Mouse (Mus musculus) megakaryocyte-erythroid progenitor cell, adult 5-6 weeks (primary cell): ENCODE measurements around the gene Hikeshi. TPM values are rescaled to one million over a fixed set of nuclear protein-coding genes. Genes with fewer than 3 reads are reported as not detected.
A peak's percentile ranks its signal among the peaks of the same experiment; 100 is the strongest.

Experiments used
- ATAC-seq: replicated peaks from 2 replicates; pipeline ENCODE4 v1.8.0; 2016; ENCODE audit warnings: mild to moderate bottlenecking, inconsistent platforms; ENCODE audit not compliant: severe bottlenecking, poor library complexity, low FRiP score, low TSS enrichment
- total RNA-seq, 2 experiments: library from RNA; stranded (forward) in 1 of 2; stranded (reverse) in 1 of 2; fragments of 200-1000, 215-1000 nt in 1 of 2; fragments of >200 nt in 1 of 2; fragmentation: Nextera tagmentation in 1 of 2; gene quantifications; 2 replicates each; pipeline ENCODE4 v1.2.3; 2014 to 2017

Hikeshi gene
- total RNA-seq, 2 experiments from 2014 or later = 78.2 to 134 TPM

GRCm38 (mm10) chr7:89917776-89918175 lies 23.2 kb downstream of the Hikeshi start:
- no peak for ATAC-seq

GRCm38 (mm10) chr7:89916711-89917110 lies 24.3 kb downstream of the Hikeshi start:
- ATAC-seq = no peak

- ATAC-seq = no peak
These were observed 27.4 kb downstream of the Hikeshi start for GRCm38 (mm10) chr7:89913432-89914158.

- ATAC-seq = no peak
These were observed 28.6 kb downstream of the Hikeshi start for GRCm38 (mm10) chr7:89912356-89912755.

- ATAC-seq = no peak
These were observed 31.3 kb downstream of the Hikeshi start for GRCm38 (mm10) chr7:89909711-89910110.

GRCm38 (mm10) chr7:89908899-89909621 lies 31.9 kb downstream of the Hikeshi start:
- ATAC-seq = no peak

- no peak for ATAC-seq
These were observed 32.6 kb downstream of the Hikeshi start for GRCm38 (mm10) chr7:89908421-89908820.

GRCm38 (mm10) chr7:89907950-89908349 lies 33.1 kb downstream of the Hikeshi start:
- peak; percentile 90 for ATAC-seq

- ATAC-seq = no peak
These were observed 37.3 kb downstream of the Hikeshi start, which contains the start of gene Ccdc81 for GRCm38 (mm10) chr7:89903442-89904343. Ccdc81 (minus strand) TSS chr7:89903629.

GRCm38 (mm10) chr7:89903007-89903406 lies 38.0 kb downstream of the Hikeshi start:
- no peak for ATAC-seq

- no peak for ATAC-seq
These were observed 49.1 kb downstream of the Hikeshi start for GRCm38 (mm10) chr7:89891856-89892255.

GRCm38 (mm10) chr7:89891412-89891811 lies 49.6 kb downstream of the Hikeshi start:
- ATAC-seq = no peak

GRCm38 (mm10) chr7:89884551-89884950 lies 56.5 kb downstream of the Hikeshi start:
- ATAC-seq = no peak

- ATAC-seq = no peak
These were observed 61.3 kb downstream of the Hikeshi start for GRCm38 (mm10) chr7:89879686-89880085.

Other genes with a start within 250 kb of the Hikeshi start
- not detected in 2 replicates for gene Ccdc81, start 37.6 kb downstream of the Hikeshi start, total RNA-seq (2014; fragmentation: Nextera tagmentation)
- not detected in 2 replicates for gene Ccdc81, start 37.6 kb downstream of the Hikeshi start, total RNA-seq (2017)
- 97.7 and 117 TPM in 2 replicates for gene Eed, start 39.8 kb upstream of the Hikeshi start, total RNA-seq (2014; fragmentation: Nextera tagmentation)
- 131 and 152 TPM in 2 replicates for gene Eed, start 39.8 kb upstream of the Hikeshi start, total RNA-seq (2017)
- gene Picalm, start 189.0 kb upstream of the Hikeshi start, total RNA-seq (2014; fragmentation: Nextera tagmentation) = 282 and 330 TPM in 2 replicates
- 338 and 342 TPM in 2 replicates for gene Picalm, start 189.0 kb upstream of the Hikeshi start, total RNA-seq (2017)